Mouse (Mus musculus) frontal cortex, postnatal 36 days (tissue): ENCODE results near the gene Selenbp2.
"Not testable (repeated sequence)": the region's sequence is repeated elsewhere in the genome, so short reads cannot be mapped to it uniquely, and the experiment has no call there.

Experiments used
- DNase-seq, 2 experiments: peaks; one replicate each; pipeline ENCODE4 v3.0.0; 2022; ENCODE audit warnings: low spot score in 2 of 2

The Selenbp2 gene

DNA sequence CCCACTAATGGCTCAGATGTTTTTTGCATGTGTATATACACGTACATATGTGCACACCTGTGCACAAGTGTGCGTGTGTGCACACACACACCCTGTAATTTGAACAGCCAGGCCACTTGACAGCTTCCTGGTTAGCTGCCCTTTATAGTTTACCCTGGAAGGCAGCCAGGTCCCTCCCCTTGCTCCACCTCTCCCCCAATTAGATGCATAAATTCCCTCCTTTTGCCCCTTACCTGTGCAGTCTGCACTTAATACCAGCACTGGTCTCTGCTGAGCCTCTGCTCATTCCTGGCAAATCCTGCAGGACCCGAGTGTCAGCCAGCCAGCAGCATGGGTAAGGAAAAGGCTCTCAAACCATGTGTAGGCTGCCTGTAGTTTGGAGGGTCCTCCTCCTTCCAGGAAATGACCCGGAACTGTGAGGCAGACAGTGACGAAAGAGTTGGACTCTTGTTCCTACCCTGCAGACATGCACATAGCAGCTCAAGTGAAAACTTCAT, at the start of gene Selenbp2:
Selenbp2 (plus strand) TSS at position 228 of the 497 bp plus-strand sequence.
- no peak for DNase-seq

GRCm38 (mm10) chr3:94648755-94649590, 44.4 kb upstream of the Selenbp2 start:
- DNase-seq: peak; percentile 21 to 33

- DNase-seq: no peak
Measured at GRCm38 (mm10) chr3:94650409-94650808, 42.9 kb upstream of the Selenbp2 start.

- DNase-seq: not testable (repeated sequence)
Measured at GRCm38 (mm10) chr3:94653967-94654366, 39.4 kb upstream of the Selenbp2 start.

GRCm38 (mm10) chr3:94657852-94658739, 35.3 kb upstream of the Selenbp2 start:
- not testable (repeated sequence) for DNase-seq

- DNase-seq: peak; percentile 11 to 35
Measured at GRCm38 (mm10) chr3:94658740-94659095, 34.6 kb upstream of the Selenbp2 start, which contains the start of gene Tuft1. Gene Tuft1 (minus strand): TSS chr3:94658872.

DNA sequence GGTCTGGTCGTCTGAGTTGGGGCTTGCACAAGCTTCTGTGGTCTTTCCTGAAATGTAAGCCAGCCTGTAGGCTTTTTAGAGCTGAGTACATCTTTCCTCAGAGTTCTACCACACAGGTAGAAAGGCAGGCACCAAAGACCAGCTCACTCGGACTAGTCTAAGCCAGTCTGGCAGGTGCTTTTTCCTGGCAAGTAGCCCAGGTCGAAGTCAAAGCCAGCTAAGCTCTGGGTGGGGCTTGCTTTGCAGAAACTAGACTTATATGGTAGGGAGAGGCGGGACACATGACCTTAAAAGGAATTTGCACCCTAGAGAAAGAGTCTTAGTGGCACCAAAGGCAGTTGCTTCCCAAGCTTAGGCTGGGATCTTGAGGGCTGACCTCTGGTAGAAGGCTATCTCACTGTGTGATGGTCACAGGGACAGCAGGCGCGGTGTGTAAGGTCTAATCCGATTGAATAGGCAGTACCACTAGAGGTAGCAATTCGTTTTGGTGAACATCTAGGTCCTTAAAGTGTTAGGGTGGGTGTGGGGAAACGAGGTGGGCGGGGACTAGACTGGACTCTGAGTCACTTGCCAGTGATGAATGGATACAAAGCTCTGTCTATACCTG, 34.1 kb upstream of the Selenbp2 start:
- not testable (repeated sequence) for DNase-seq

GRCm38 (mm10) chr3:94660841-94661240, 32.5 kb upstream of the Selenbp2 start:
- not testable (repeated sequence) for DNase-seq

- not testable (repeated sequence) for DNase-seq
Measured at GRCm38 (mm10) chr3:94665060-94665802, 28.1 kb upstream of the Selenbp2 start.

- DNase-seq: not testable (repeated sequence)
Measured at GRCm38 (mm10) chr3:94665896-94666295, 27.5 kb upstream of the Selenbp2 start.

DNA sequence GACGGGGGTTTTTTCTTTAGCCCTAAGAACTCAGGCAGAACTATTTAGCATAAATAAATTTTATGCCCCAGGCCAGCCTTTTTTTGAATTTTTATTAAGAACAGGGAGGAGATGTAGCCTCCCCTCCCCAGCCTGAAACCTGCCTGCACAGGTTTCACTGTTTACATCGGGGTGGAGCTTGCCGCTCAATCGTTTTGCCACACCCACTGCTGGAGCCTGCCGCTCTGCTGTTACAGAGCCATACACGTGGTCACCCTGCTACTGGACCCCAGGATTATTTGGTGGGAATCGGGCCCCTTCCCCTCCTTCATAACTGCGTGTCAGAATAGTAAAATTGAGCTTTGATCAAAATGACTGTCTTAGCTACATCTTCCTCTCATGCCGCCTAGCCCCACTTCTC, 18.3 kb upstream of the Selenbp2 start:
- DNase-seq: not testable (repeated sequence)

- DNase-seq: no peak
Measured at GRCm38 (mm10) chr3:94679351-94679841, 14.0 kb upstream of the Selenbp2 start.

DNA sequence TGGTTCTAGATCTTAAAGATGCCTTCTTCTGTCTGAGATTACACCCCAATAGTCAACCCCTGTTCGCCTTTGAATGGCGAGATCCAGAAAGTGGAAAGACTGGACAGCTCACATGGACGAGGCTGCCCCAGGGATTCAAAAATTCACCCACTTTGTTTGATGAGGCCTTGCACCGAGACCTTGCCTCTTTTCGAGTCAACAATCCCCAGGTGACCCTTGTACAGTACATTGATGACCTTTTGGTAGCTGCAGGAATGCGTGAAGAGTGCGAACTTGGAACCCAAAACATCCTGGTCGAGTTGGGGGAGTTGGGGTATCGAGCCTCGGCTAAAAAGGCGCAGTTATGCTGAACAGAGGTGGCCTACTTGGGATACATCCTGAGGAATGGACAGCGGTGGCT, 13.3 kb upstream of the Selenbp2 start:
- DNase-seq: not testable (repeated sequence)

GRCm38 (mm10) chr3:94680783-94681182, 12.6 kb upstream of the Selenbp2 start:
- DNase-seq: no peak

GRCm38 (mm10) chr3:94683646-94684045, 9.7 kb upstream of the Selenbp2 start:
- DNase-seq: no peak

DNA sequence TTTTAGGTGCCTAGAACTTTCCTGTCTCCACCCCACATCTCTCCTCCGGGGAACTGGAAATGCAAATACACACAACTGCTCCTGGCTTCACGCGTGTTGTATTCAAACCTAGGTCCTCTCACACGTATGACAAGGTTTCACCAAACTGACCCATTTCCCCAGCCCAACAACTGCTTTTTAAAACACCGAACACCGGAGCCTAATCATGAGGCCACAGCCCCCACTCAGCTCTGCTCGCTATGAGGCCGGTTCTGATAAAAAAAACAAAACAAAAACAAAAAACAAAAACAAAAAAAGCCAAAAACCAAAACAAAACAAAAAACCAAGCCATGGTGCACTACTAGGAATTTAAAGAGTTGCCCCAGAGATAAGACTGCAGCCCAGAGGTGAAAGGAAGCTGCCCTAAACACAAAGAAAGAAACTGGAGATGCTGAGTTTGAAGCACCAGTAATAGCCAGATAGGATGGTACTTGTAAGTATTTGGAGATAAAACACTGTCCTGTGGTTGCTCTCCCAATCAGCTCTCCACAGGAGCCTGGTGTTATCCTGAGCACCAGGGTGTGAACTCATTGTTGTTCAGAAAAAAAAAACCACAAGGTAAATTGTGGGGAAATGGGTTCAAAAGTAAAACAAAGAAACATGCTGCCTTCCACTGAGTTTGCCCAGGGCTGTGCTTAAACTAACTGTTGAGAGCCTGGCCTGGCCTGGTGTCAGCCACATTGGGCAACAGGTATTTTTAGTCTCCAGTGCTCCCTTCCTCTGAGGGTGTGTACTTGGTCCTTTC, 7.2 kb upstream of the Selenbp2 start:
- DNase-seq: not testable (repeated sequence)

DNA sequence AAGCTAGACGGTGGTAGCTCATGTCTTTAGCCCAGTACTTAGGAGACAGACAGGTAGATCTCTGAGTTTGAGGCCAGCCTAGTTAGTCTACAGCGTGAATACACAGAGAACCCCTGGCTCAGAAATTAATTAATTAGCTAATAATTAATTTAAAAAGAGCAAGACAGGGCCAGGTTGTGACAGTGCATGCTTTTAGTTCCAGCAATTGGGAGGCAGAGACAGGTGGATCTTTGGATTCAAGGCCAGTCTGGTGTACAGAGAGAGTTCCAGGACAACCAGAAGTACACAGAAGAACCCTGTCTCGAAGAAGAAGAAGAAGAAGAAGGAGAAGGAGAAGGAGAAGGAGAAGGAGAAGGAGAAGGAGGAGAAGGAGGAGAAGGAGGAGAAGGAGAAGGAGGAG, 4.7 kb upstream of the Selenbp2 start:
- DNase-seq: not testable (repeated sequence)

DNA sequence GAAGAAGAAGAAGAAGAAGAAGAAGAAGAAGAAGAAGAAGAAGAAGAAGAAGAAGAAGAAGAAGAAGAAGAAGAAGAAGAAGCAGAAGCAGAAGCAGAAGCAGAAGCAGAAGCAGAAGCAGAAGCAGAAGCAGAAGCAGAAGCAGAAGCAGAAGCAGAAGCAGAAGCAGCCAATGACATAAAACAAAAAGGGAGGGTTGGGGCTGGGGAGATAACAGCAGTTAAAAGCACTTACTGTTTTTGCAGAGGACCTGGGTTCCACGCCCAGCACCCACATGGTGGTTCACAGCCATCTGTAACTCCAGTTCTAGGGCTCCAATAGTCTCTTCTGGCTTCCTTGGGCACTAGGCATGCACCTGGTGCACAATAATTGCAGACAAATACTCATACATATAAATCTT, 4.2 kb upstream of the Selenbp2 start:
- not testable (repeated sequence) for DNase-seq

GRCm38 (mm10) chr3:94690162-94690561, 3.2 kb upstream of the Selenbp2 start:
- DNase-seq: not testable (repeated sequence)

- no peak for DNase-seq
Measured at GRCm38 (mm10) chr3:94690616-94691247, 2.6 kb upstream of the Selenbp2 start.
